In genomic region chr4:137453234-137453767, GRCm38 (mm10) we compare ENCODE assay signal across 18 mouse cellular contexts. TPM values are rescaled to one million over a fixed set of nuclear protein-coding genes. Genes with fewer than 3 reads are reported as not detected.
"Had no signal": no experiment of that assay in that cellular context is flagged by ENCODE, and none has a peak within 500 bp of the region (broad histone marks: within the 10 kb centered on the region; RNA-seq: fewer than 3 reads in every experiment).

TSS of gene 1700013G24Rik (plus strand) at chr4:137453284.

- H3K9me3 ChIP-seq: midbrain, embryonic 13.5 days; neural tube, embryonic 12.5 days had no signal

- H3K9ac ChIP-seq: liver, embryonic 14.5 days; midbrain, embryonic 13.5 days; neural tube, embryonic 12.5 days had no signal

- H3K27ac ChIP-seq: left cerebral cortex, adult 2 months; liver, embryonic 14.5 days; midbrain, embryonic 13.5 days; neural tube, embryonic 12.5 days had no signal

- H3K27me3 ChIP-seq: midbrain, embryonic 13.5 days; neural tube, embryonic 12.5 days had no signal

- DNase-seq: kidney, adult 8-10 months; kidney, postnatal 25 days; lung, adult 18-20 months; thymus, postnatal 36 days had no signal

- H3K4me3 ChIP-seq: left cerebral cortex, adult 2 months; midbrain, embryonic 13.5 days; neural tube, embryonic 12.5 days had no signal

- H3K36me3 ChIP-seq: midbrain, embryonic 13.5 days; neural tube, embryonic 12.5 days had no signal

- H3K4me2 ChIP-seq: midbrain, embryonic 13.5 days; neural tube, embryonic 12.5 days had no signal

- ATAC-seq: midbrain, embryonic 13.5 days had no signal

RNA-seq across cellular contexts. Expression of gene 1700013G24Rik, which starts in this region (rescaled TPM):
- total RNA-seq: layer of hippocampus, postnatal 25 days; left cerebral cortex, adult 2 months; left cerebral cortex, postnatal 14 days; liver, adult 2 months; megakaryocyte-erythroid progenitor cell, adult 5-6 weeks; neutrophil, adult 5-6 weeks had no signal
- polyA plus RNA-seq: kidney, embryonic 16.5 days; limb, embryonic 11.5 days; liver, adult 2 months; liver, embryonic 14.5 days; lung, embryonic 16.5 days; midbrain, embryonic 13.5 days; neural tube, embryonic 12.5 days; stomach, embryonic 14.5 days; thymus, postnatal 0 days had no signal
